Mouse (Mus musculus): ENCODE measurements around the gene Anks1.

DNA sequence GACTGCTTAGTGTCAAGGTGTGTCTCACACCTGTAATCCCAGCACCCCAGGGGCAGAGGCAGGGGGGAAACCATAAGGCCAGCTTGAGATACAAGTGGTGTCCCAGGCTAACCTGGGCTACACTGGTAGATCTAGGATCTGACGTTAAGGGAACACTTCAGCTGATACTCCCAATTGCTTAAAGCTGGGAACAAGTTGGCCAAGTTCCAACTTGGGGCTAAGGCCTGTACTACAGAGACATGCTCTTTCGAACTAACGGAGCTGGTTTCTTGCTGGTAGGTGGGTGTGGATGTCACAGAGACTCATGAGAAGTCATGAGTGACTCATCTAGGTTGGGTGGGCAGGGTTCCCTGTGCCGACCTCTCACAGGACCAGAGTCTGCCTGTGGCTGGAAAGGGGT, 158.2 kb downstream of the Anks1 start:
- TF ChIP-seq CTCF (IDR thresholded peaks at IDR 0.05; ENCODE audit: borderline replicate concordance, extremely low read depth, insufficient read depth, insufficient read length) (no peak), POLR2A (IDR thresholded peaks at IDR 0.05; ENCODE audit: borderline replicate concordance, extremely low read depth, insufficient read depth, insufficient read length, poor library complexity, severe bottlenecking) (no peak)
